Mouse (Mus musculus) CD4-positive, CD25-positive, alpha-beta regulatory T cell, adult 4 months (primary cell): ENCODE measurements around the gene Atad3a. TPM values are rescaled to one million over a fixed set of nuclear protein-coding genes. Genes with fewer than 3 reads are reported as not detected.
"Not testable (repeated sequence)": the region's sequence is repeated elsewhere in the genome, so short reads cannot be mapped to it uniquely, and the experiment has no call there.

ENCODE experiments used
- ATAC-seq: one replicate; pipeline ENCODE4 v1.8.0; 2017
- polyA plus RNA-seq, 2 experiments: library from polyadenylated mRNA; unstranded; fragments of 100-300 nt; shearing (Covaris generic); gene quantifications; one replicate each; pipeline ENCODE4 v1.2.1; 2017

Gene Atad3a
- polyA plus RNA-seq, 2 experiments from 2014 or later, result 22.9 to 32.9 TPM

- no peak for ATAC-seq
These were observed 14.3 kb upstream of the Atad3a start for GRCm38 (mm10) chr4:155774971-155775740.

DNA sequence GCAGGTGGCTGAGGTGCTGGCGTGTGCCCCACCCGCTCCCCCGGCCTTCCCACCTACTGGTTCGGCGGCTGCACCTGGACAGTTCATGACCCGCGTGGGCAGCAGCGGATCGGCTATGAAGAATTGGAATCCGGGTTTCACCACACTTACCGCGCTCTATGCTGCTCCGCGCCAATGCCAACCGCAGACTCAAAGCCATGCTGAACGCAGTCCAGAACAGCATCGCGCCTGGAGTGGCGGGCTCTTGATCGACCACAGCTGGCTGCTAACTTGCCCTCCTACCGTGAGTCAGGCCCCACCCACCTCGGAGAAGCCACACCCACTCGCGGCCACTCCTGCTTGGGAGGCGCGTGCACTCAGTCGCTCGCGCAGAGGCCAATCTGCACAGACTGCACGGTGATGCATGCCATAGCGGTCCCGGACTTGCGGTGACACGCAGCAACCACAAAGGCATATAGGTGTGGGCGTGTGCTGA, 13.4 kb upstream of the Atad3a start, which contains the start of gene Vwa1:
TSS of gene Vwa1 (minus strand) at position 419 of the 475 bp plus-strand sequence.
- peak; percentile 81 for ATAC-seq

- no peak for ATAC-seq
These were observed 12.6 kb upstream of the Atad3a start for GRCm38 (mm10) chr4:155773335-155774078.

GRCm38 (mm10) chr4:155772786-155773185, 11.9 kb upstream of the Atad3a start:
- no peak for ATAC-seq

GRCm38 (mm10) chr4:155771706-155772105, 10.8 kb upstream of the Atad3a start:
- ATAC-seq, result no peak

DNA sequence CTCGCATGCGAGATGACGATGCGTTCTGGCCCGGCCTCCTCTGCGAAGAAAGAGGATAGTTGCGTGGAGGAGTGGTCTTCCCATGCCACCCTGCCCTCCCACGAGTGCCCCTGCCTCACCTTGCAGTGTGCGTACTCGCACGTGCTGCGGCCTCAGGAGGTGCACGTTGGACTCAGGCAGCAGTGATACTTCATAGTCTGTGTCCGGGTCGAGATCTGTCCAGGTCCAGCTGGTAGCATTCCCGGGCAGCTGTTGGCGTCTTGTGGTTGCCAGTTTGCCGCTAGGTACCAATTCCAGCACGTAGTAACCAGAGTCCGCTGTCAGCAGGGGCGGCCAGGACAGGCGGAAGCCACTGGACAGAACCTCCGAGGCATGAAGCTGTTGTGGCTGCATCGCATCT, 9.7 kb upstream of the Atad3a start:
- ATAC-seq, result no peak

- peak; percentile 67 for ATAC-seq
These were observed 9.1 kb upstream of the Atad3a start for GRCm38 (mm10) chr4:155769880-155770512.

- ATAC-seq, result no peak
These were observed 8.6 kb upstream of the Atad3a start for GRCm38 (mm10) chr4:155769496-155769879.

DNA sequence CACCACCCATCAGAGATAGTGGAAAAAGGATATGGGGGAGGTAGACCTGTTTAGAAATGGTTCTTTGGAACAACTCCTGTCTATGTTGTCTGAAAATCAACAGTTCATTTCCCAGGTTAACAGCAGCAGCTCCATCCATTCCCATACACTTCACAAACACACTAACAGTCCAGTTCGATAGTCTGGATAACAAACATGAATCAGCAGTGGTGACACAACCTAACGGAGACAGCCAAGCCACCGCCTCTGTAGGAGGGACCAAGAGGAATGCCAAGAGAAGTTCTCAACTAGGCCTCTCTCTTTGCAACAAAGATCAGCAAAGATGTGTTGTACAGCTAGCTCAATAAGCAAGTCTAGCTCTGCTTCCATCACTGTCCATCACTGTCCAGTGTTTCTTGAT, 1.5 kb upstream of the Atad3a start:
- ATAC-seq, result no peak

DNA sequence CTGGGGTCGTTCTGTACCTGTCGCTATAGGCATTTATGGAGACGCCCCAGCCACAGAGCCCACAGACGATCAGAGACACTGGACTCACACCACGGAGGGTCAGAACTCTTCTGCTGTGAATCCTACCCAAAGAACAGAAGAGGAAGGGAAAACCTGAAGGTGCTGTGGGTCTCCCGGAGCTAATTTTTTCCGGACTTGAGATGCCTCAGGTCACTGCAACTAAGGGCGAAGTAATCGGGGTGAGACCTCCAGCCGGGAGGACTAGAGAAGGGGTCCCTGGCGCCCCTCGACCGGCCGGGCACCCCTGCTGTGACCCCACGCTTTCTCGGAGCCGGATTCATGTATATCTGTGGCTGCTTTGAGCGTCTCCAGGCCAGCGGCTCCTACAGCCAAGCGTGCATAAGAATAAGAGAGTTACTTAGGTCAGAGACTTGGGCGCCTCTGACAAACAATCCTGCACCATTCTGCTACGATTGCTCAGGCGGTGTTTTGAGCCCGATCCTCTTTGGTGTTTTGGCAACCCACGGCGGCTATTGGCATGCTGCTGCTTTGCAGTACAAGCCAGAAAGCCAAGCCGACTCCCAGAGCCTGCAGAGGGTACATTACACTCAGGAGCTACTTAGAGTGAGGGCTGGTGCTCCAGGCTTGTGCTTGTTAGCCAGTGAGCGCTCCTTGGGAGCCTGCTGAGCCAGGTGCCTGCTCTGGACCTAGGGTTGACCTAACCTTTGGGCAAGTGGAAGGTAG, 635 bp upstream of the Atad3a start:
- ATAC-seq, result no peak

GRCm38 (mm10) chr4:155759862-155760612, 856 bp downstream of the Atad3a start:
- ATAC-seq, result peak; percentile 46

DNA sequence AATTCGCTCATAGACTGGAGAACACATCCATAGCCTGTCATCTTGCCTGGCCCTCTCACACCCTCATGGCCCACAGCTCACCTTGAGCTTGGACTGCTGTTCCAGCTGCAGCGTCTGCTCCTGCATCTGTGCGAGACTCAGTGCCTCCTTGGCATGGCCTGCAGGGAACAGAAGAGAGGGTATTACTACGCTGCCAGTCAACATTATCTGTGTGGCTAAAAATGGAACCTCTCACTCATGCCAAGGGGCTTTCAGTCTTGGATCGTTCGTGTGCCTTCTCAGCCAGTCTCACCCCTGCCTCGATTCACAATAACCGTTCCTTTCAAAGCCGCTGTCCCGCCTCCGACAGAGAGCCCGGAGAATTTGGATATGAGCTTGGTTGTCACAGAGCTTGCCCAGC, 3.9 kb downstream of the Atad3a start:
- ATAC-seq, result no peak

DNA sequence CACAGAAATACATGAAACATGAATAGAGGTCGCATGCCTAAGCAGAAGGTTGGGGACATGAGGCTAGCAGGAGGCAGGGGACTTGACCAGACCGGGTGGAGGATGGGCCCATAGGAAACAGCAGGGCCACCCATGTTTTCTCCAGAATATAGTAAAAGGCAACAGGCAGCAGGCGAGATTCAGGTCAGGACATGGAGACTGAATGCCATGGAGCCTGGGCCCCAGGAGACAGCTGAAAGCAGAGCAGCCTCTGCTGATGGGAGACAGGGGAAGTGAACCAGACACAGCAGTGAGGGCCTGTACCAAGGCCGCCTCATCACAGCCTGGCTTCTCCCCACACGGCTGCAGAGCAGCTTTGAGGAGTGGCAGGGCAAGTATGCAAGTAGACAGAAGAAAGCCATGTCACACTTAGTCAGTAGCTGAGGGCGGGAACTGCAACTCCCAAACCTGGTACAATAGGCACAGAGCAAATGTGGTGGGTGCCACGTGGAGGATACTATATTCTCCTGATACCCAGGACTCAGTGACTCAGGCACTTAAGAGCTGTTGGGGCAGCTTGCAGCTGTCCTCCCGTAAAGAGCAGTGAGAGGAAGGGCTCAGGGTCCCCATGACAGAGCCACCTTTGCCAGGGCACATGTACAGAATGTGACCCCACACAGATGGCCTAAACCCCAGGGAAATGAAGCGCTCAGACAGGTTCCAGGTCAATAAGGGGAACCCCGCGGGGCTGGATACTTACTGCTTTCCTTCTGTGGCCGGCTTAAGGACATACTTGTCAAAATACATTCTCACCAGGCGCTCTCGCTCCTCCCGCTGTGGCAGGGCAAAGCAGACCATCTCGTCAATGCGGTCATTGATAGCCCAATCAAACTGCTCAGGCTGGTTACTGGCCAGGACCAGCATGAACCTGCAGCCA, 14.1 kb downstream of the Atad3a start:
- ATAC-seq, result no peak

- ATAC-seq, result no peak
These were observed 14.8 kb downstream of the Atad3a start for GRCm38 (mm10) chr4:155746036-155746548.

DNA sequence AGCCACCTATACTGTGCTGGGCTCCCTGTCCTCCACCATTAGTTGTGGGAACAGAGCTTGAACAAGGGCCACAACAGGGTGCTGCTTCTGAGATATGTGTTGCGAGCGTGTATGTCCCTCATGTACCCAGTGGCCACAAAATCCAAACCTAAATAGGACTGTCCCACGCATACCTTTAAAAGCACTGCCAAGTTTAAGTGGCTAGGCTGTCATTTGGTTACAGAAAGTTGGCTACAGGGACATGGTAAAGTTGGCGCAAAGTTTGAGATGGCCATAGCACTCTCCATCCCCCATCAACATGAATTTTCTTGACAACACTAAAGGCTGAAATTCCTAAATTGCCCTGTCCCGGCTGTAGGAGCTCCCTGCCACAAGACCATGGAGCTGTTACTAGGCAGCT, 15.8 kb downstream of the Atad3a start:
- no peak for ATAC-seq

GRCm38 (mm10) chr4:155744474-155744873, 16.4 kb downstream of the Atad3a start:
- no peak for ATAC-seq

- ATAC-seq, result no peak
These were observed 18.2 kb downstream of the Atad3a start for GRCm38 (mm10) chr4:155742684-155743083.

GRCm38 (mm10) chr4:155740681-155741080, 20.2 kb downstream of the Atad3a start:
- ATAC-seq, result not testable (repeated sequence)

DNA sequence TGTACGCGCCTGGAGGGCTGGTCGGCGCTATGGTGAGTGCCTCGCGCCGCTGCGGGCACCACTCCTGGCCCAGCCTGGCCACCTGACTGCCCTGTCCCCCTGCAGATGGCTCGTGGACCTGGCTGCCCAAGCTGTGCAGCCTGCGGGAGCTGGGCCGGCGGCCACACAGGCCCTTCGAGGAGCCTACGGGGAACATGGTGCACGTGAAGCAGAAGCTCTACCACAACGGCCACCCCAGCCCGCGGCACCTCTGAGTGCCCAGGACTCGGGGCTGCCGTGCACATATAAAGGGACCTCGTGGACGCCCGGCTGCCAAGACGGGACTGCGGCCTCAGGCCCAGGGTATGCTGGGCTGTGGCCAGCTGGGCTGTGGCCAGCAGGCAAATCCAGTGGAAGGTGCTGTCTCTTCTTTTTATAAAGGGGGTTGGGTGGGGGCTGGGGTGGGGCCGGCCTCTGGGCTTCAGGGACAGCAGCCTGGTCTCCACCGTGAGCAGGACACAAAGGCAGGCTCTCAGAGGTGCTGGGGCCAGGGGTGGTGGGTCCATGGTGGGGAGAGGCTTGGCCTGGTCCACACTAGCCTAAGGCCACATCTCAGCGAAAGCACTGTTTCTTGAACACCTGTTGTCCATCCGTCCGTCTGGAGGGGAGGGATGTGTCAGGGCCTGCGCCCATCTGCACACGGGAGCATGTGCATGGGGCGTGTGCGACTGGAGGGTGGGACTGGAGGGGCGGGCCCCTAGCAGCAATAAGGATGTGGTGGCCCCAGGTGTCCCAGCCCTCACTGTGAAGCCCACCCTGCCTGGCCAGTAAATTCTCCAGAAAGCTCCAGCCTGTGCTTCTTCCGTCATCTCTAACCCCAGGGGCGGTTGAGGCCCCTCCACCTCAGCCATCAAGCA, 20.9 kb downstream of the Atad3a start:
- no peak for ATAC-seq
